Mouse (Mus musculus) central nervous system, embryonic 14 days (tissue): ENCODE measurements around the gene Gzma. TPM values are rescaled to one million over a fixed set of nuclear protein-coding genes. Genes with fewer than 3 reads are reported as not detected.

Source experiments
- polyA plus RNA-seq: library from polyadenylated mRNA; depleted of rRNA; stranded (reverse); fragments of >200 nt; gene quantifications from 2 replicates; pipeline ENCODE4 v1.2.3, GENCODE M21; 2012; rRNA removed

Gene Gzma
- not detected in 2 replicates for polyA plus RNA-seq

GRCm38 (mm10) chr13:113100879-113101278 is at the start of gene Gzma:
Gzma (minus strand) TSS chr13:113100981.

GRCm38 (mm10) chr13:113046211-113046883 is 54.4 kb downstream of the Gzma start, which contains the start of gene Gpx8:
Gpx8 (minus strand) TSS chr13:113046410.

Other genes starting within 250 kb of the Gzma start
- gene Mtrex, start 173.6 kb downstream of the Gzma start, polyA plus RNA-seq, result 59.4 and 67.2 TPM in 2 replicates
- 15.1 and 17.5 TPM in 2 replicates for gene Dhx29, start 173.5 kb downstream of the Gzma start, polyA plus RNA-seq
- 3.0 and 3.2 TPM in 2 replicates for gene Ccno, start 113.2 kb downstream of the Gzma start, polyA plus RNA-seq
- gene Mcidas, start 107.1 kb downstream of the Gzma start, polyA plus RNA-seq, result 1.1 TPM in 2 replicates
- 1.0 and 1.2 TPM in 2 replicates for gene Cdc20b, start 65.9 kb downstream of the Gzma start, polyA plus RNA-seq
- 43.2 and 53.4 TPM in 2 replicates for gene Gpx8, start 54.6 kb downstream of the Gzma start, polyA plus RNA-seq
- gene Esm1, start 108.7 kb upstream of the Gzma start, polyA plus RNA-seq, result 0.92 and 1.1 TPM in 2 replicates
- not detected in 2 replicates for gene Gzmk, start 124.9 kb upstream of the Gzma start, polyA plus RNA-seq
- gene BC067074, start 192.2 kb upstream of the Gzma start, polyA plus RNA-seq, result 2.1 and 5.2 TPM in 2 replicates